Mouse (Mus musculus) gastrocnemius, adult 18-20 months (tissue): ENCODE measurements around the gene Olfr749. TPM values are rescaled to one million over a fixed set of nuclear protein-coding genes. Genes with fewer than 3 reads are reported as not detected.
"Not testable (repeated sequence)": the region's sequence is repeated elsewhere in the genome, so short reads cannot be mapped to it uniquely, and the experiment has no call there.

Experiments used
- DNase-seq: peaks from one replicate; pipeline ENCODE4 v3.0.0; 2021; ENCODE audit warnings: low spot score
- long read RNA-seq, 2 experiments: library from polyadenylated mRNA; stranded (forward); transcript quantifications; one replicate each; pipeline ENCODE4 v2.0.0; 2021
- total RNA-seq, 2 experiments: library from RNA; stranded (reverse); gene quantifications; 2 replicates each; pipeline ENCODE4 v1.2.3; 2021

Gene Olfr749
- total RNA-seq, result not detected
- long read RNA-seq, experiment 1, result 0 reads
- long read RNA-seq, experiment 2, result 0 reads

- no peak for DNase-seq
These were observed at the start of gene Olfr749 for GRCm38 (mm10) chr14:50744994-50745393. Gene Olfr749, minus strand, starts transcription at chr14:50745094.

GRCm38 (mm10) chr14:50788157-50788556 lies 43.3 kb upstream of the Olfr749 start:
- no peak for DNase-seq

- DNase-seq, result peak; percentile 89
These were observed 40.4 kb upstream of the Olfr749 start, which contains the start of gene Ttc5 for GRCm38 (mm10) chr14:50785251-50785637. Gene Ttc5, minus strand, starts transcription at chr14:50785519.

- DNase-seq, result no peak
These were observed 39.7 kb upstream of the Olfr749 start for GRCm38 (mm10) chr14:50784391-50785250.

- no peak for DNase-seq
These were observed 37.3 kb upstream of the Olfr749 start for GRCm38 (mm10) chr14:50782166-50782565.

GRCm38 (mm10) chr14:50771342-50771741 lies 26.4 kb upstream of the Olfr749 start:
- DNase-seq, result no peak

- DNase-seq, result no peak
These were observed 20.8 kb upstream of the Olfr749 start for GRCm38 (mm10) chr14:50765736-50766135.

GRCm38 (mm10) chr14:50758416-50759085 lies 13.7 kb upstream of the Olfr749 start:
- no peak for DNase-seq

- DNase-seq, result no peak
These were observed 3.3 kb downstream of the Olfr749 start for GRCm38 (mm10) chr14:50741584-50741983.

GRCm38 (mm10) chr14:50740334-50740733 lies 4.6 kb downstream of the Olfr749 start:
- no peak for DNase-seq

GRCm38 (mm10) chr14:50722371-50722770 lies 22.5 kb downstream of the Olfr749 start:
- not testable (repeated sequence) for DNase-seq

GRCm38 (mm10) chr14:50719875-50720274 lies 25.0 kb downstream of the Olfr749 start:
- DNase-seq, result not testable (repeated sequence)

GRCm38 (mm10) chr14:50707073-50707472 lies 37.8 kb downstream of the Olfr749 start, which contains the start of gene Olfr748:
Gene Olfr748, plus strand, starts transcription at chr14:50707373.
- DNase-seq, result no peak

GRCm38 (mm10) chr14:50693106-50693505 lies 51.8 kb downstream of the Olfr749 start, which contains the start of gene Olfr747:
Gene Olfr747, minus strand, starts transcription at chr14:50693206.
- DNase-seq, result no peak

Other genes starting within 250 kb of the Olfr749 start
- not detected for gene Olfr742, start 241.5 kb downstream of the Olfr749 start, total RNA-seq
- gene Olfr743, start 223.3 kb downstream of the Olfr749 start, total RNA-seq, result not detected
- not detected for gene Olfr744, start 130.2 kb downstream of the Olfr749 start, total RNA-seq
- not detected for gene Olfr745, start 105.7 kb downstream of the Olfr749 start, total RNA-seq
- gene Olfr746, start 98.0 kb downstream of the Olfr749 start, total RNA-seq, result not detected
- gene Olfr747, start 51.9 kb downstream of the Olfr749 start, total RNA-seq, result not detected
- not detected for gene Olfr748, start 37.7 kb downstream of the Olfr749 start, total RNA-seq
- 1 to 10 TPM; 5.1 to 6.5 TPM for gene Ttc5, start 40.4 kb upstream of the Olfr749 start, total RNA-seq
- gene Ccnb1ip1, start 62.6 kb upstream of the Olfr749 start, total RNA-seq, result under 1 TPM in 1 of 2 experiments, not detected in 1; 0.40 TPM
- gene Parp2, start 62.7 kb upstream of the Olfr749 start, total RNA-seq, result 1 to 10 TPM; 8.6 to 9.5 TPM
- gene Tep1, start 125.5 kb upstream of the Olfr749 start, total RNA-seq, result 1 to 10 TPM; 6.5 to 9.0 TPM
- gene Klhl33, start 152.4 kb upstream of the Olfr749 start, total RNA-seq, result 100 to 1,000 TPM in 1 of 2 experiments, 10 to 100 TPM in 1; 56.5 to 114 TPM
- gene Osgep, start 179.8 kb upstream of the Olfr749 start, total RNA-seq, result 10 to 100 TPM; 45.9 to 47.5 TPM
- 10 to 100 TPM; 29.1 to 29.2 TPM for gene Apex1, start 179.9 kb upstream of the Olfr749 start, total RNA-seq
- gene Pip4p1, start 185.8 kb upstream of the Olfr749 start, total RNA-seq, result 10 to 100 TPM; 16.1 to 16.7 TPM
- 1 to 10 TPM; 3.3 to 4.5 TPM for gene Pnp, start 186.0 kb upstream of the Olfr749 start, total RNA-seq
- 1 to 10 TPM; 2.2 to 6.2 TPM for gene Gm49342, start 199.4 kb upstream of the Olfr749 start, total RNA-seq
- gene Pnp2, start 210.9 kb upstream of the Olfr749 start, total RNA-seq, result under 1 TPM in 1 of 2 experiments, not detected in 1; 0.24 TPM